Mouse (Mus musculus) skeletal muscle tissue, adult 2 months (tissue): ENCODE data around the gene Gm7356.
"Not testable (repeated sequence)": the region's sequence is repeated elsewhere in the genome, so short reads cannot be mapped to it uniquely, and the experiment has no call there.

Experiments used
- DNase-seq: peaks from one replicate; pipeline ENCODE4 v3.0.0-alpha.2; 2012; ENCODE audit warnings: low read depth, low spot score

Gene Gm7356

GRCm38 (mm10) chr17:14003604-14004003 lies at the start of gene Gm7356:
TSS of gene Gm7356 (minus strand) at chr17:14003704.
- DNase-seq = not testable (repeated sequence)

GRCm38 (mm10) chr17:14041880-14042279 lies 38.4 kb upstream of the Gm7356 start:
- DNase-seq = not testable (repeated sequence)

- peak; percentile 22 for DNase-seq
Measured at GRCm38 (mm10) chr17:14037012-14037411, 33.5 kb upstream of the Gm7356 start.

GRCm38 (mm10) chr17:14036113-14036512 lies 32.6 kb upstream of the Gm7356 start:
- DNase-seq = not testable (repeated sequence)

- not testable (repeated sequence) for DNase-seq
Measured at GRCm38 (mm10) chr17:13993425-13993824, 10.1 kb downstream of the Gm7356 start.

GRCm38 (mm10) chr17:13987690-13988089 lies 15.8 kb downstream of the Gm7356 start:
- DNase-seq = no peak

- not testable (repeated sequence) for DNase-seq
Measured at GRCm38 (mm10) chr17:13970796-13971195, 32.7 kb downstream of the Gm7356 start.

GRCm38 (mm10) chr17:13969917-13970316 lies 33.6 kb downstream of the Gm7356 start:
- not testable (repeated sequence) for DNase-seq

- not testable (repeated sequence) for DNase-seq
Measured at GRCm38 (mm10) chr17:13965048-13965447, 38.5 kb downstream of the Gm7356 start.

- DNase-seq = not testable (repeated sequence)
Measured at GRCm38 (mm10) chr17:13962245-13962644, 41.3 kb downstream of the Gm7356 start.

GRCm38 (mm10) chr17:13958129-13958528 lies 45.4 kb downstream of the Gm7356 start:
- not testable (repeated sequence) for DNase-seq

- not testable (repeated sequence) for DNase-seq
Measured at GRCm38 (mm10) chr17:13951570-13951969, 51.9 kb downstream of the Gm7356 start.
